Mouse (Mus musculus) thymus, adult 2 months (tissue): Measurements from ENCODE around the gene Ccdc169.

Experiments
- CTCF ChIP-seq: fragments of 200-500 bp; IDR thresholded peaks from 2 replicates; pipeline ENCODE4 v1.5.1; 2012; ENCODE audit warnings: mild to moderate bottlenecking, control low read depth, low read length, moderate library complexity, borderline replicate concordance; ENCODE audit not compliant: control insufficient read depth, poor library complexity, insufficient read depth; ENCODE audit errors: extremely low read depth
- POLR2A ChIP-seq: fragments of 200-500 bp; IDR thresholded peaks from 2 replicates; pipeline ENCODE4 v1.6.1; 2012; ENCODE audit warnings: mild to moderate bottlenecking, low read length, control low read depth, moderate library complexity; ENCODE audit not compliant: control insufficient read depth, poor library complexity, insufficient read depth; ENCODE audit errors: extremely low read depth

DNA sequence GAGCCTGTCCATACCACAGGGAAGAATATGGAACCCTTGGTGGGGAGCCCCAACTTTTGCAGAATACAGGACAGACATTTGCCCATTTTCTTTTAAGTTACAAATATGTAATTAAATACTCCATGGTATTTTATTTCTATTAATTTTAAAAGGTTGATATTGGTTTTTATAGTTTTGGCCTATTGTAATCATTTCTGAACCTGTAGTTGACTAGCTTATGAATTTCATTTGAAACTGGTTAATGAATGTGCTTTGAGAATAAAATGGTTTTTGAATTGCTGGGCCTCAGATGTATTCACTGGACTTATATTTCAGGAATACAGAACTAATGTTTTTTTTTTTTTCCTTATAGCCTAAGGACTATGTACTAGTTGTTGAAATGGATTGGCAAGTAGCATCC lies at the start of gene Ccdc169:
- TF ChIP-seq CTCF (no peak), POLR2A (no peak)
